Mouse (Mus musculus): ENCODE results near the gene Kri1. TPM values are rescaled to one million over a fixed set of nuclear protein-coding genes. Genes with fewer than 3 reads are reported as not detected.
A peak's percentile ranks its signal among the peaks of the same experiment; 100 is the strongest.

Gene Kri1
- total RNA-seq (2014; rRNA removed) = 14.8 and 15.3 TPM in 2 replicates
- polyA plus RNA-seq (2015; fragmentation: Nextera tagmentation; extraction: Ambion mirVana) = 10.9 and 11.8 TPM in 2 replicates

DNA sequence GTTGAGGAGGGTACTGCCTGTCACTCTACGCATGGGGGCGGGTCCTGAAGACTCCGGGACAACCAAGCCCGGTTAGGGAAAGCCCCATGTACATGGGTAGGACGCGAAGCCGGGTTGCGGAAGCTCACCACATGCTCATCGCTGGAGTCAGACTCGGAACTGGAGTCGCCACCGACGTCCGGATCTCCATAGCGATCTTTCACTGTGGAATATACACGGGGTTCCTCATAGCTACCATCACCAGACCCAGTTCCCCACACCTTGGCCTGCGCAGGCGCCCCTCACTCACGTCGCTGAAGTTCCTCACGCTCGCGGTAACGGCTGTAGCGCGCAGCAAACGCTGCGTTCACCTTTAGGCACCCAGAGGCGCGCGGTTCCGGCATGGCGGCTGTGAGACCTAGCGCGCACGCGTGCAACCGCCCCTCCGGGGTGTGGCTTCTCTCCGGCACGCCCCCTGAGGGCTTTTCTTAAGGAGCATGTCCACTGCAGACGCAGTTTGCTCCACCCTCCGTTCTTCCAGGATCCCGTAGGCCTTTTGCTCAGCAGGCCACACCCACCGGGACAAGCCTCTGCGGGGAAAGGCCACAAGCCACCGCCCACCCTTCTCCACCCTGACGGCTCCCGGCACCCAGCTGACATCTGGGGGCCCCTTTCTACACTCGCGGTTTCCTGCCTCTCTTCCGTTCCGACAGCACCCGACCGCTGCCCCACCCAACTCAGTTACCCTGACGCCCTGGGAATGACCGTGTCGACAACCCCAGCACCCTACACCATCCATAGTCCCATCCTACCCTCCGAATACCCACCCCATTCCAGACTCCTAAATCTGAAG is at the start of gene Kri1:
Kri1 (minus strand) TSS at position 399 of the 832 bp plus-strand sequence.
- 1% methylated on average over 59 of the region's 59 CpGs for WGBS
- H3K36me3 ChIP-seq (ENCODE audit: insufficient read depth, low read length) = peaks cover 4% of the 10 kb centered on the region; the same call in 1 of the 2 replicates
- H3K4me3 ChIP-seq (ENCODE audit: low read length) = peak within 1 kb of the TSS; percentile 76
- H3K9me3 ChIP-seq (ENCODE audit: low read length) = no peaks in the 10 kb centered on the region
- H3K9ac ChIP-seq (replicated peaks; ENCODE audit: low read length) = peak within 1 kb of the TSS; percentile 76
- peaks cover 18% of the 10 kb centered on the region for H3K4me1 ChIP-seq (ENCODE audit: insufficient read depth, low read length)
- TF ChIP-seq CTCF (IDR thresholded peaks at IDR 0.05; ENCODE audit: low read depth) = peak; percentile 26
- peak within 1 kb of the TSS; percentile 91 for H3K27ac ChIP-seq
- no peaks in the 10 kb centered on the region for H3K27me3 ChIP-seq (ENCODE audit: insufficient read depth, low read length)
- H3K4me2 ChIP-seq (ENCODE audit: low read depth, low read length) = peak within 1 kb of the TSS; percentile 85
- DNase-seq (ENCODE audit: low spot score) (peak; percentile 99), ATAC-seq (peak; percentile 79)

DNA sequence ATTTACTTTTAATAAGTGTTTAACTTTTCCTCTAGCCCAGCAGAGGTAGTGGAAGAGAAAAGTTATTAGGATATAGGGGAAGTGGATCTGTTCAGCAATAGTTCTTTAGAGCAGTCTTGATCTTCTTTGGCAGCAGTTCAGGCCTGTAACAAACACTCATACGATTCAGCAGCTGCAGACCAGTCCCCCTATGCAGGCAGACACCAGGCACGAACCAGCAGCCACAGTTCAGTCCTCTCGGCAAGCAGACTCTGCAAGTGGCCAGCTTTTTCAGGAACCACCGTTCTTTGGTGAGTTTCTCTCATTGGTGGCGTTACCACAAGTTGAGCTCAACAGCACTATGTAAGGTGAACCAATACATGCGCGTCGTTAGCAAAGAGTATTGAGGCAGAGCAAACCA is 48.7 kb upstream of the Kri1 start:
- Histone ChIP-seq H3K36me3 (ENCODE audit: insufficient read depth, low read length) (no peaks in the 10 kb centered on the region), H3K4me2 (ENCODE audit: low read depth, low read length) (no peak overlapping the region), H3K9me3 (ENCODE audit: low read length) (no peaks in the 10 kb centered on the region), H3K27ac (no peak overlapping the region), H3K9ac (replicated peaks; ENCODE audit: low read length) (no peak overlapping the region), H3K27me3 (ENCODE audit: insufficient read depth, low read length) (no peaks in the 10 kb centered on the region), H3K4me1 (ENCODE audit: insufficient read depth, low read length) (0 out of 2 replicates have a peak, but pooled peaks cover 3% of the 10 kb centered on the region), H3K4me3 (ENCODE audit: low read length) (no peak overlapping the region)
- no peak for DNase-seq (ENCODE audit: low spot score)
- ATAC-seq = no peak
- TF ChIP-seq CTCF (IDR thresholded peaks at IDR 0.05; ENCODE audit: low read depth) = no peak
- 80% methylated on average over 8 of the region's 8 CpGs for WGBS

DNA sequence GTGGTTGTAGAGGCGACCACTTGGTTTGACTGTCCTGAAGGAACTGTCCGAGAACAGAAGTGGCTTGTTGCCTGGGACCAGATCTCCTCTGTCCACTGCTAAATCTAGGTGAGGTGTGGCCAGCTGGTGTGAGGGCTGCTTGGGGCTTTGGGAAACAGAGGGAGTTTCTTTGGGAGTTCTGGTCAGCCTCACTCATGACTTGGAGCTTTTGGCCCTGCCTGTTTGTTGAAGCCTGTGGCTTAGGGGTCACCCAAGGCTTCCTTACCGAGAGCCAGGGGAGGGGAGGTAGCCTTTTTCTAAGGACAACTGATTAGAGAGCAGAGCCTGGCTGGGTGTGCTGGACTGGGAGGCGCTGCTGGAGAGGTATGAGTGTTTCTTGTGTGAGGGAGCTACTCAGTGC is 47.6 kb upstream of the Kri1 start:
- no peak for TF ChIP-seq CTCF (IDR thresholded peaks at IDR 0.05; ENCODE audit: low read depth)
- Histone ChIP-seq H3K27ac (no peak overlapping the region), H3K4me3 (ENCODE audit: low read length) (no peak overlapping the region), H3K4me2 (ENCODE audit: low read depth, low read length) (no peak overlapping the region), H3K27me3 (ENCODE audit: insufficient read depth, low read length) (no peaks in the 10 kb centered on the region), H3K4me1 (ENCODE audit: insufficient read depth, low read length) (0 out of 2 replicates have a peak, but pooled peaks cover 3% of the 10 kb centered on the region), H3K9me3 (ENCODE audit: low read length) (no peaks in the 10 kb centered on the region), H3K9ac (replicated peaks; ENCODE audit: low read length) (no peak overlapping the region), H3K36me3 (ENCODE audit: insufficient read depth, low read length) (no peaks in the 10 kb centered on the region)
- DNase-seq (ENCODE audit: low spot score) (no peak), ATAC-seq (no peak)
- 81% methylated on average over 4 of the region's 4 CpGs for WGBS

DNA sequence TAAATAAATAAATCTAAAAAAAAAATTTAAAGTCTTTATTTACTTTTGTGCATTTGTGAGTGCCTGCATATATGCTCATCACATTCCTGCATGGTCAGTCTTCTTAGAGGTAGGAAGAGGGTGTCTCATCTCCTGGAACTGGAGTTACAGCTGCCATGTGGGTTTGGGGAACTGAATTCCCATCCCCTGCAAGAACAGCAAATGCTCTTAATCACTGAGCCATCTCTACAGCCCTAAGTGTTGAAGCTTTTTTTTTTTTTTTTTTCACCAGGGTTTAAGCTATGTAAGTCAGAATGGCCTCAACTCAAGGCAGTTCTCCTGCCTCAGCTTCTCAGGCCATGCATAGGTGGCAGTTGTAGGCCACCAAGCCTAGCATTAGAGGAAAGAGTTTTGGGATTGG is 47.0 kb upstream of the Kri1 start:
- DNase-seq (ENCODE audit: low spot score) (no peak), ATAC-seq (no peak)
- H3K36me3 ChIP-seq (ENCODE audit: insufficient read depth, low read length) = no peaks in the 10 kb centered on the region
- no peak overlapping the region for H3K4me3 ChIP-seq (ENCODE audit: low read length)
- H3K4me2 ChIP-seq (ENCODE audit: low read depth, low read length) = no peak overlapping the region
- H3K9ac ChIP-seq (replicated peaks; ENCODE audit: low read length) = no peak overlapping the region
- H3K4me1 ChIP-seq (ENCODE audit: insufficient read depth, low read length) = 0 out of 2 replicates have a peak, but pooled peaks cover 3% of the 10 kb centered on the region
- no peaks in the 10 kb centered on the region for H3K9me3 ChIP-seq (ENCODE audit: low read length)
- no peaks in the 10 kb centered on the region for H3K27me3 ChIP-seq (ENCODE audit: insufficient read depth, low read length)
- no peak for TF ChIP-seq CTCF (IDR thresholded peaks at IDR 0.05; ENCODE audit: low read depth)
- H3K27ac ChIP-seq = no peak overlapping the region

DNA sequence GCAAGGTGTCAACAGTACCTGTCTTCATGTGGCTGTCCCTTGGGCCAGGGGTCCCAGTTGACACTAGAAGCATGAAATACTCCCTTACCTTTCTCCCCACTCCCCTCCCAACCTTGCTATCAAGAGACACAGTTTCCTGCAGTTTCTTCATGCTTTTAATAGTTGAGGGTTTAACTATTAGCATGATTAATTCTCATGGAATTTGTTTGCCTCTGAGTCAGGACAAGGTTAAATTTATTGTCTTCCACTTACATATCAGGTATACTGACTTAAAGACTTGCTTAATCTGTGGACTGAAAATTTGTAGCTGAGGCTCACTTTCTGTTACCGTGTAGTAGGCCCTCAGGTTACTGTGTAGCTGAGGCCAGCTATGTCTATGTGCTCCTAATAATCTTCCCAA is 45.8 kb upstream of the Kri1 start:
- DNase-seq (ENCODE audit: low spot score) = no peak
- no peaks in the 10 kb centered on the region for H3K27me3 ChIP-seq (ENCODE audit: insufficient read depth, low read length)
- H3K9ac ChIP-seq (replicated peaks; ENCODE audit: low read length) = no peak overlapping the region
- no peak overlapping the region for H3K27ac ChIP-seq
- ATAC-seq = no peak
- no peaks in the 10 kb centered on the region for H3K9me3 ChIP-seq (ENCODE audit: low read length)
- H3K36me3 ChIP-seq (ENCODE audit: insufficient read depth, low read length) = no peaks in the 10 kb centered on the region
- no peak overlapping the region for H3K4me2 ChIP-seq (ENCODE audit: low read depth, low read length)
- 0 out of 2 replicates have a peak, but pooled peaks cover 3% of the 10 kb centered on the region for H3K4me1 ChIP-seq (ENCODE audit: insufficient read depth, low read length)
- TF ChIP-seq CTCF (IDR thresholded peaks at IDR 0.05; ENCODE audit: low read depth) = no peak
- 91% methylated on average over 1 of the region's 1 CpGs for WGBS
- H3K4me3 ChIP-seq (ENCODE audit: low read length) = no peak overlapping the region

DNA sequence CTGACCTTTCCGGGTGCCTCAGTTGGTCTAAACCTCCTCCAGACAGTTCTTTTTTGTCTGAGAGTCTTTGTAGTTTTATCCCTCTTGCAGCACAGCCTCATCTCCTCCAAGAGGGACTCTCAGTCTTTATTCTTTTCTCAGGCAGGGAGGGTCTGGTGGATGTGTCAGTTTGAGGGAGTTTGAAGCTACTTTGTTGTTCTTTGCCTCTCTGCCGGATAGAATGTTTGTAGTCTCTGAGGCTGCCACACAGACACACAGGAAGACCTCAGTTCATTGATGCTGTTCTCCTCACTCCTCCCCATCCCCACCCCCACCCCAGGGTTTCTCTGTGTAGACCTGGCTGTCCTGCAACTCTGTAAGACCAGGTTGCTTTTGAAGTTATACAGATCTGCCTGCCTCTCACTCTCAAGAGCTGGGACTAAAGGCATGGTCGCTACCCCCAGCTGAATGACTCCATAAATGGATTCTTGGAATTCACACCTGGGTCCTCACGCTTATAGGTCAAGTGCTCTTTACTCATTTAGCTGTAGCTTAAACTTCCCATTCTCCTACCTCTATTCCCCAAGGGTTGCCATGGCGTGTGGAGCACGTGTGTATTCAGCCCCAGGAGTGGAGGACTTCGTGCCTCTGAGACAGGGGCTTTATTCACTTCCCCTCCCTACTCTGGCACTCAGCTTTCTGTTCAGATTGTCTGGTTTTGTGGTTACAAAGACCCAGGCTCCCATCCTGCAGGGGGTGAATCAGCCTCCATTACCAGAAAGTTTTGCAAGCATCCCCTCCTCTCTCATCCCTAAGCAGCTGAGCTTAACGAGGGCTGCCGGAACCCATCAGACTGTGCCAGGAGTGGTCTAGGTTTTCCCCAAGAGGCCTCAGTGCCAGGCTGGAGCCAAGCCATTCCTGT is 44.6 kb upstream of the Kri1 start:
- WGBS = 24% methylated on average over 9 of the region's 9 CpGs
- H3K4me3 ChIP-seq (ENCODE audit: low read length) = no peak overlapping the region
- H3K27ac ChIP-seq = no peak overlapping the region
- no peak overlapping the region for H3K4me2 ChIP-seq (ENCODE audit: low read depth, low read length)
- H3K36me3 ChIP-seq (ENCODE audit: insufficient read depth, low read length) = no peaks in the 10 kb centered on the region
- ATAC-seq (0 out of 2 replicates have a peak, but pooled peaks have one; percentile 16), DNase-seq (ENCODE audit: low spot score) (no peak)
- no peak for TF ChIP-seq CTCF (IDR thresholded peaks at IDR 0.05; ENCODE audit: low read depth)
- H3K9me3 ChIP-seq (ENCODE audit: low read length) = no peaks in the 10 kb centered on the region
- H3K4me1 ChIP-seq (ENCODE audit: insufficient read depth, low read length) = 0 out of 2 replicates have a peak, but pooled peaks cover 5% of the 10 kb centered on the region
- no peak overlapping the region for H3K9ac ChIP-seq (replicated peaks; ENCODE audit: low read length)
- H3K27me3 ChIP-seq (ENCODE audit: insufficient read depth, low read length) = no peaks in the 10 kb centered on the region
